Mouse (Mus musculus) hindbrain, embryonic 14.5 days (tissue): ENCODE results near the gene Btbd9. TPM values are rescaled to one million over a fixed set of nuclear protein-coding genes. Genes with fewer than 3 reads are reported as not detected.
A peak's percentile ranks its signal among the peaks of the same experiment; 100 is the strongest.

Experiments used
- ATAC-seq: fragments of 200-750 bp; cut with Nextera tagmentation; 2 replicates; pipeline ENCODE4 v1.8.0; 2017; ENCODE audit warnings: moderate number of reproducible peaks, mild to moderate bottlenecking, moderate TSS enrichment, moderate library complexity; ENCODE audit not compliant: low FRiP score
- DNase-seq: peaks from one replicate; pipeline ENCODE4 v3.0.0-alpha.2; 2015; ENCODE audit warnings: low spot score
- H3K27ac ChIP-seq: fragments of 300-500 bp; sonication (generic); 2 replicates; pipeline ENCODE4 v1.5.1; 2014; ENCODE audit warnings: mild to moderate bottlenecking, moderate library complexity
- H3K27me3 ChIP-seq: fragments of 300-500 bp; sonication (generic); 2 replicates; pipeline ENCODE4 v1.6.1; 2014; ENCODE audit warnings: mild to moderate bottlenecking, low read length, mixed read lengths; ENCODE audit not compliant: control insufficient read depth, insufficient read depth
- H3K36me3 ChIP-seq: fragments of 300-500 bp; sonication (generic); replicated peaks from 2 replicates; pipeline ENCODE4 v1.6.1; 2014; ENCODE audit not compliant: control insufficient read depth, insufficient read depth
- H3K4me1 ChIP-seq: fragments of 300-500 bp; sonication (generic); replicated peaks from 2 replicates; pipeline ENCODE4 v1.6.1; 2014; ENCODE audit warnings: antibody characterized with exemption, low read length, mixed read lengths; ENCODE audit not compliant: control insufficient read depth, insufficient read depth
- H3K4me2 ChIP-seq: fragments of 300-500 bp; sonication (generic); replicated peaks from 2 replicates; pipeline ENCODE4 v1.6.1; 2014; ENCODE audit warnings: mild to moderate bottlenecking, moderate library complexity
- H3K4me3 ChIP-seq: fragments of 300-500 bp; sonication (generic); replicated peaks from 2 replicates; pipeline ENCODE4 v1.5.1; 2014; ENCODE audit warnings: mild to moderate bottlenecking, low read length
- H3K9ac ChIP-seq: fragments of 300-500 bp; sonication (generic); 2 replicates; pipeline ENCODE4 v1.6.1; 2014
- H3K9me3 ChIP-seq: fragments of 300-500 bp; sonication (generic); 2 replicates; pipeline ENCODE4 v1.6.1; 2016; ENCODE audit warnings: low read length; ENCODE audit not compliant: control insufficient read depth
- WGBS: fragments of 180-500 bp; shearing (Covaris S2); extraction: QIAGEN DNeasy Blood & Tissue Kit; methylation state at CpG from one replicate; pipeline ENCODE4 v1.1.7; 2014; 5-methylcytosine and 5-hydroxymethylcytosine counted together
- polyA plus RNA-seq: library from polyadenylated mRNA; unstranded; fragments of >200 nt; fragmentation: Nextera tagmentation; extraction: Ambion mirVana; gene quantifications from 2 replicates; pipeline ENCODE4 v1.2.1, GENCODE M21; 2014

Gene Btbd9
- polyA plus RNA-seq, 1 experiment from 2014 or later: 126 TPM

GRCm38 (mm10) chr17:30312688-30313087, 263.6 kb downstream of the Btbd9 start:
- Histone ChIP-seq H3K4me2 (no peak overlapping the region), H3K36me3 (no peaks in the 10 kb centered on the region), H3K4me1 (peaks cover 22% of the 10 kb centered on the region), H3K27me3 (no peaks in the 10 kb centered on the region), H3K4me3 (no peak overlapping the region), H3K27ac (no peak overlapping the region), H3K9ac (no peak overlapping the region), H3K9me3 (no peaks in the 10 kb centered on the region)
- DNase-seq (no peak), ATAC-seq (no peak)
- 69% methylated on average over 4 of the region's 4 CpGs for WGBS

DNA sequence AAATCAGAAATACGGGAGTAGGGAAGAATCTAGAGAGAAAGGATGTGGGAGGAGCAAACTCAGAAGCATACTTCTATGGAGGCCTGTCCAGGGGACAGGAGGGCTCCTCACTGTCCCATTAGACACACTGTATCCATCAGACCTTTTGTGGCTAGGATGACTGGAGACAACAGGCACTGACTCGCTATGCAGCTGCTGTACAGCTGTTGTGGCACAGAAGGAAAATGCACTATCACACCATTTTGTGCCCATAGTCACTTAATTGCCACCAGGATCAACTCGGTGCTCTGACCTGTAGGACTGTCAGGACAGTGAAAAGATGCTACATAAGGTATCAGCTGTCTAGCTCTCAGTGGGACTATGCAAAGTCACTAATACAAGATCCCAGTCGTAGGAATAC, 266.7 kb downstream of the Btbd9 start:
- H3K9me3 ChIP-seq: no peaks in the 10 kb centered on the region
- no peaks in the 10 kb centered on the region for H3K36me3 ChIP-seq
- 72% methylated on average over 4 of the region's 4 CpGs for WGBS
- H3K9ac ChIP-seq: no peak overlapping the region
- H3K4me1 ChIP-seq: peaks cover 32% of the 10 kb centered on the region
- H3K27ac ChIP-seq: no peak overlapping the region
- no peak for ATAC-seq
- DNase-seq: no peak
- H3K4me2 ChIP-seq: no peak overlapping the region
- no peaks in the 10 kb centered on the region for H3K27me3 ChIP-seq
- H3K4me3 ChIP-seq: no peak overlapping the region

GRCm38 (mm10) chr17:30308889-30309288, 267.4 kb downstream of the Btbd9 start:
- ATAC-seq (no peak), DNase-seq (no peak)
- Histone ChIP-seq H3K4me3 (no peak overlapping the region), H3K36me3 (no peaks in the 10 kb centered on the region), H3K4me1 (peaks cover 32% of the 10 kb centered on the region), H3K27me3 (no peaks in the 10 kb centered on the region), H3K27ac (0 out of 2 replicates have a peak overlapping the region, but pooled peaks have one; percentile 64), H3K4me2 (no peak overlapping the region), H3K9ac (no peak overlapping the region), H3K9me3 (no peaks in the 10 kb centered on the region)
- 75% methylated on average over 4 of the region's 4 CpGs for WGBS

GRCm38 (mm10) chr17:30308317-30308716, 268.0 kb downstream of the Btbd9 start:
- peaks cover 32% of the 10 kb centered on the region for H3K4me1 ChIP-seq
- ATAC-seq (no peak), DNase-seq (no peak)
- no peak overlapping the region for H3K4me2 ChIP-seq
- 87% methylated on average over 13 of the region's 13 CpGs for WGBS
- H3K9ac ChIP-seq: no peak overlapping the region
- H3K9me3 ChIP-seq: no peaks in the 10 kb centered on the region
- H3K4me3 ChIP-seq: no peak overlapping the region
- no peaks in the 10 kb centered on the region for H3K36me3 ChIP-seq
- peak overlapping the region; percentile 64; the same call in 1 of the 2 replicates for H3K27ac ChIP-seq
- no peaks in the 10 kb centered on the region for H3K27me3 ChIP-seq

DNA sequence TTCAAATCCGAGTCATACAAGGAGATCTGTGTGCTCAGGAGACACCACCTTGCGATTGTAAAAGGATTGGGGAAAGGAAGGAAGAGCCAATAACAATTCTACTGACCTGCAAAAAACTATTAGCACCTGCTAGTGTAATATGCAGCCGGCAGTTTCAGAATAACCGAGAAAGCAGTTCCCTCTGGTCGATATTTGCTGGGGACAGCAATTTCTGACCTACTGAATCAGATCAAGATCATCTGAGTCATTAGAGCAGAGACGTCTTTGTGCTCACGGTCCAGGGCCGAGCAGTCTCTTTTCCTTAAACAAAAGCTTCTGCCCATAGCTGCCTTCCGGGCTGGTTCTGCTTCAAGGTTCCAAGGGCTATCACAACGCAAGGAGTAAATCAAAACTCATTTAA, 269.1 kb downstream of the Btbd9 start:
- Histone ChIP-seq H3K9ac (no peak overlapping the region), H3K27me3 (no peaks in the 10 kb centered on the region), H3K36me3 (no peaks in the 10 kb centered on the region), H3K4me1 (peaks cover 21% of the 10 kb centered on the region), H3K4me2 (no peak overlapping the region), H3K27ac (peak overlapping the region; percentile 64), H3K9me3 (no peaks in the 10 kb centered on the region), H3K4me3 (no peak overlapping the region)
- ATAC-seq (no peak), DNase-seq (no peak)
- WGBS: 54% methylated on average over 10 of the region's 10 CpGs

- no peak overlapping the region for H3K27ac ChIP-seq
- 81% methylated on average over 2 of the region's 2 CpGs for WGBS
Observed at GRCm38 (mm10) chr17:30304766-30305165, 271.5 kb downstream of the Btbd9 start.

GRCm38 (mm10) chr17:30301338-30301737, 274.9 kb downstream of the Btbd9 start:
- no peak overlapping the region for H3K4me2 ChIP-seq
- DNase-seq: peak; percentile 52
- no peak for ATAC-seq
- no peak overlapping the region for H3K27ac ChIP-seq
- H3K9me3 ChIP-seq: no peaks in the 10 kb centered on the region
- H3K36me3 ChIP-seq: 0 out of 2 replicates have a peak, but pooled peaks cover 5% of the 10 kb centered on the region
- H3K4me1 ChIP-seq: peaks cover 15% of the 10 kb centered on the region
- H3K27me3 ChIP-seq: no peaks in the 10 kb centered on the region
- no peak overlapping the region for H3K9ac ChIP-seq
- no peak overlapping the region for H3K4me3 ChIP-seq
- 44% methylated on average over 2 of the region's 2 CpGs for WGBS

More at GRCm38 (mm10) chr17:30304766-30305165, 271.5 kb downstream of the Btbd9 start:
- Histone ChIP-seq H3K4me2 (no peak overlapping the region), H3K27me3 (no peaks in the 10 kb centered on the region), H3K9ac (no peak overlapping the region; the same call in 1 of the 2 replicates), H3K4me3 (no peak overlapping the region), H3K4me1 (peaks cover 23% of the 10 kb centered on the region), H3K36me3 (no peaks in the 10 kb centered on the region), H3K9me3 (no peaks in the 10 kb centered on the region)
- no peak for ATAC-seq
- no peak for DNase-seq

- WGBS: 91% methylated on average over 8 of the region's 8 CpGs
- no peaks in the 10 kb centered on the region for H3K27me3 ChIP-seq
- H3K9me3 ChIP-seq: no peaks in the 10 kb centered on the region
- H3K9ac ChIP-seq: no peak overlapping the region
- 0 out of 2 replicates have a peak, but pooled peaks cover 5% of the 10 kb centered on the region for H3K36me3 ChIP-seq
- ATAC-seq (no peak), DNase-seq (no peak)
- no peak overlapping the region for H3K4me2 ChIP-seq
- peaks cover 20% of the 10 kb centered on the region for H3K4me1 ChIP-seq
- H3K27ac ChIP-seq: no peak overlapping the region
- H3K4me3 ChIP-seq: no peak overlapping the region
Observed at GRCm38 (mm10) chr17:30297432-30297831, 278.9 kb downstream of the Btbd9 start.

GRCm38 (mm10) chr17:30296069-30296468, 280.2 kb downstream of the Btbd9 start:
- Histone ChIP-seq H3K27me3 (no peaks in the 10 kb centered on the region), H3K4me2 (no peak overlapping the region), H3K9me3 (no peaks in the 10 kb centered on the region), H3K4me1 (peaks cover 20% of the 10 kb centered on the region), H3K9ac (no peak overlapping the region), H3K27ac (peak overlapping the region; percentile 15; the same call in 1 of the 2 replicates), H3K4me3 (no peak overlapping the region), H3K36me3 (0 out of 2 replicates have a peak, but pooled peaks cover 5% of the 10 kb centered on the region)
- 23% methylated on average over 8 of the region's 8 CpGs for WGBS
- no peak for DNase-seq
- no peak for ATAC-seq

DNA sequence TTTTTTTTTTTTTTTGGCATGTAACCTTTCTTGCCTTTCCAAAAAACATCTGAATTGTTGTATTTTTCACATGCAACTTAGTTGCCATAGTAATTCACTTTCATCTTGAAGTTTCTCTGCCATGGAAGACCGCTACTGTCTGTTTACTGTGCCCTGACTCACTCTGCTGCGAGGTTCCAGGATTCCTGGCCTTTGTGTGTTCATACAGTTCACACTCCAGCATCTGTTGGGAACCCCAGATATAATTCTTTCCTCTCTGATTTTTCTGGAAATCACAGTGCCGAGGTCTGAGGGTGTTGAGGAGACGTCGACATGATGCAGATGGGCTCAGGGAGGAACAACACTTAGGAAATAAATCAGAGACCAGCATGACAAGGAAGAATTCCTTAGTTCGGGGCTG, 283.6 kb downstream of the Btbd9 start:
- Histone ChIP-seq H3K4me2 (no peak overlapping the region), H3K4me1 (peaks cover 10% of the 10 kb centered on the region; the same call in 1 of the 2 replicates), H3K9ac (no peak overlapping the region), H3K9me3 (no peaks in the 10 kb centered on the region), H3K4me3 (no peak overlapping the region), H3K27me3 (no peaks in the 10 kb centered on the region), H3K36me3 (no peaks in the 10 kb centered on the region), H3K27ac (no peak overlapping the region)
- DNase-seq (no peak), ATAC-seq (no peak)
- 64% methylated on average over 6 of the region's 6 CpGs for WGBS
